Mouse (Mus musculus) midbrain, postnatal 0 days (tissue): ENCODE results near the gene Bak1. TPM values are rescaled to one million over a fixed set of nuclear protein-coding genes. Genes with fewer than 3 reads are reported as not detected.
A peak's percentile ranks its signal among the peaks of the same experiment; 100 is the strongest.

Experiments used
- ATAC-seq: fragments of 200-750 bp; cut with Nextera tagmentation; 2 replicates; pipeline ENCODE4 v1.8.0; 2017; ENCODE audit warnings: moderate number of reproducible peaks, mild to moderate bottlenecking, moderate TSS enrichment, moderate library complexity; ENCODE audit not compliant: low FRiP score
- DNase-seq: peaks from one replicate; pipeline ENCODE4 v3.0.0-alpha.2; 2015; ENCODE audit warnings: low spot score
- H3K27ac ChIP-seq: fragments of 300-500 bp; sonication (generic); 2 replicates; pipeline ENCODE4 v1.5.1; 2014; ENCODE audit warnings: low read depth, mild to moderate bottlenecking, low read length, mixed read lengths
- H3K27me3 ChIP-seq: fragments of 300-500 bp; sonication (generic); 2 replicates; pipeline ENCODE4 v1.6.1; 2014; ENCODE audit warnings: low read length, control low read depth, mixed read lengths; ENCODE audit not compliant: insufficient read depth
- H3K36me3 ChIP-seq: fragments of 300-500 bp; sonication (generic); 2 replicates; pipeline ENCODE4 v1.6.1; 2014; ENCODE audit warnings: low read length, control low read depth, mixed read lengths; ENCODE audit not compliant: insufficient read depth
- H3K4me1 ChIP-seq: fragments of 300-500 bp; sonication (generic); 2 replicates; pipeline ENCODE4 v1.6.1; 2014; ENCODE audit warnings: mild to moderate bottlenecking, control low read depth, antibody characterized with exemption, low read length, mixed read lengths; ENCODE audit not compliant: insufficient read depth
- H3K4me2 ChIP-seq: fragments of 300-500 bp; sonication (generic); 2 replicates; pipeline ENCODE4 v1.6.1; 2014; ENCODE audit warnings: low read depth, mild to moderate bottlenecking, low read length, mixed read lengths; ENCODE audit not compliant: poor library complexity, severe bottlenecking
- H3K4me3 ChIP-seq: fragments of 300-500 bp; sonication (generic); 2 replicates; pipeline ENCODE4 v1.5.1; 2014; ENCODE audit warnings: low read depth, mild to moderate bottlenecking, low read length, moderate library complexity
- H3K9ac ChIP-seq: fragments of 300-500 bp; sonication (generic); replicated peaks from 2 replicates; pipeline ENCODE4 v1.6.1; 2014; ENCODE audit warnings: mild to moderate bottlenecking, low read length, moderate library complexity, mixed read lengths; ENCODE audit not compliant: poor library complexity, severe bottlenecking
- H3K9me3 ChIP-seq: fragments of 300-500 bp; sonication (generic); 2 replicates; pipeline ENCODE4 v1.6.1; 2016; ENCODE audit warnings: low read length, control low read depth
- CTCF ChIP-seq: IDR thresholded peaks from 2 replicates; pipeline ENCODE4 v1.5.1; 2016; ENCODE audit warnings: antibody characterized with exemption, mild to moderate bottlenecking
- WGBS: fragments of 180-500 bp; shearing (Covaris S2); extraction: QIAGEN DNeasy Blood & Tissue Kit; methylation state at CpG from one replicate; pipeline ENCODE4 v1.1.7; 2014; 5-methylcytosine and 5-hydroxymethylcytosine counted together
- polyA plus RNA-seq: library from polyadenylated mRNA; unstranded; fragments of >200 nt; fragmentation: Nextera tagmentation; extraction: Ambion mirVana; gene quantifications from 2 replicates; pipeline ENCODE4 v1.2.1, GENCODE M21; 2015
- total RNA-seq: library from RNA; depleted of rRNA; stranded (reverse); fragments of >200 nt; gene quantifications from 2 replicates; pipeline ENCODE4 v1.2.3, GENCODE M21; 2014

Bak1 gene
- total and polyA plus RNA-seq, 2 experiments from 2014 or later: 5.3 to 82.4 TPM

DNA sequence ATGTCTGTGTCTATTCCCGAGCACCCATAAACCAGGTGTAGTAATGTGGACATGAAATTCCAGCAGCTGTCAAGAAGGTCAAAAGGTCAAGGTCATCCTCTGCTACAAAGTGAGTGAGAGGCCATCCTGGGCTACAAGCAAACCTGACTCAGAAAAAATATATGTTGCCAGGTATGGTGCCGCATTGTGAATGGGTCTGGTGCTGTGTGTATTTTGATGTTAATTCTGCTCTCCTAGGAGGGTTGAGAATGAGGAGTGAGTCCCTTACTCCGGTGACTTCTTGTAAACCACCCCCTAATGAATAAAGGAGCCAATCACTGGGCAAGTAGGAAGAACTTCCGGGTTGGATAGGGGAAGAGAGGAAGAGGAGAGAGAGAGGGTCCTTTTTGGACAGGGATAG, 31.1 kb downstream of the Bak1 start:
- Histone ChIP-seq H3K27me3 (no peaks in the 10 kb centered on the region), H3K4me2 (no peak overlapping the region), H3K27ac (no peak overlapping the region), H3K4me1 (no peaks in the 10 kb centered on the region), H3K36me3 (no peaks in the 10 kb centered on the region), H3K9me3 (no peaks in the 10 kb centered on the region), H3K9ac (no peak overlapping the region), H3K4me3 (no peak overlapping the region)
- ATAC-seq (no peak), DNase-seq (no peak)
- TF ChIP-seq CTCF: no peak
- 88% methylated on average over 4 of the region's 4 CpGs for WGBS

- DNase-seq: no peak
- 75% methylated on average over 8 of the region's 8 CpGs for WGBS
- Histone ChIP-seq H3K9ac (no peak overlapping the region), H3K4me1 (no peaks in the 10 kb centered on the region), H3K36me3 (no peaks in the 10 kb centered on the region), H3K9me3 (no peaks in the 10 kb centered on the region), H3K27ac (no peak overlapping the region), H3K27me3 (no peaks in the 10 kb centered on the region), H3K4me3 (no peak overlapping the region), H3K4me2 (no peak overlapping the region)
- no peak for TF ChIP-seq CTCF
- no peak for ATAC-seq
These were observed 33.2 kb downstream of the Bak1 start for GRCm38 (mm10) chr17:26995562-26995961.

DNA sequence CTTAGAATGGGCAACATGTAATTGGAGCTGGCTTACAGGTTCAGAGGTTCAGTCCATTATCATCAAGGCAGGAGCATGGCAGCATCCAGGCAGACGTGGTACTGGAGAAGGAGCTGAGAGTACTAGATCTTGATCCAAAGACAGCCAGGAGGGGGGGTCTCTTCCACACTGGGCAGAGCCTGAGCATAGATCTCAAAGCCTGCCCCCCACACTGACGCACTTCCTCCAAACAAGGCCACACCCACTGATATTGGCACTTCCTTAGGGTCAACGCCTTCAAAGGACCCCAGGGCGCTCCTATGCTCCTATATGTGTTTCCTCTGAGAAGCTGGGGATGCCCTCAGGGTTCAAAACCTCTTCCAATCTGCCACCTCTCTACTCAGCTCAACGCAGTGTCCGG, 33.8 kb downstream of the Bak1 start:
- Histone ChIP-seq H3K4me3 (no peak overlapping the region), H3K27me3 (no peaks in the 10 kb centered on the region), H3K36me3 (no peaks in the 10 kb centered on the region), H3K9ac (no peak overlapping the region), H3K27ac (no peak overlapping the region), H3K9me3 (no peaks in the 10 kb centered on the region), H3K4me2 (no peak overlapping the region), H3K4me1 (no peaks in the 10 kb centered on the region)
- no peak for TF ChIP-seq CTCF
- DNase-seq (no peak), ATAC-seq (no peak)
- 78% methylated on average over 6 of the region's 6 CpGs for WGBS

DNA sequence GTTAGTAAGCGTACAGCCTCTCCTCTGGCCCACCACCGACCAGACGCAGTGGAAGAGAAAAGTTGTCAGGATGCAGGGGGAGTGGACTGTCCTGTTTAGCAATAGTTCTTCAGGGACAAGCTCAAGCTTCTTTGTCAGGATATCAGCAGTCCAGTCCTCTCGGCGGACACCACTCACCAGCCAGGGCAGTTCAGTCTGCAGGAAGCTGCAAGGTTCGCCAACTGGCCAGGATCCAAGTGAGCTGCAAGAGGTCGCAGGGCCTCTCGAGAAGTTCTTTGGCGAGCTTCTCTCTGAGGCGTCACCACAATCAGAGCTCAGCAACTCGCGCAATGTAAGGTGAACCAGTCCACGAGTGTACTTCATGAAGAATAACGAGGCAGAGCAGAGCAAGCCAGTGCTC, 34.4 kb downstream of the Bak1 start:
- 81% methylated on average over 14 of the region's 14 CpGs for WGBS

DNA sequence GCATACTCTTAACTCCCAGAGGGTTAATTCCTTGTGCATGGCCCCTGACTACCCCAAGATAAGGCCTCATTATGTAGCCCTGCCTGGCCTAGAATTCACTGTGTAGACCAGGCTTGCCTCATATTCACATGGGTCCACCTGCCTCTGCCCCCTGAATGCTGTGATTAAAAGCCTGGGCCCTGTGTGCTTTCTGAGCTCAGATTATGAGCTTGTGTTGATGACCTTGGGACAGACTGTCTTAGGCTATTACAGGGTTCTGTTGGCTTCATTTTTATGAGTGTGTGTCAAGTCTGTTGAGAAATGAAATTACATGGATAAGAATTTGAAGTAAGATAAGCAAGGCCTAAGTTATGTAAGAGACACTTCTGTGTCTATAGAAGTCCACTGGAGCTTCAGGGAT, 38.3 kb downstream of the Bak1 start:
- Histone ChIP-seq H3K4me3 (no peak overlapping the region), H3K4me1 (no peaks in the 10 kb centered on the region), H3K9me3 (no peaks in the 10 kb centered on the region), H3K27ac (no peak overlapping the region), H3K27me3 (no peaks in the 10 kb centered on the region), H3K36me3 (no peaks in the 10 kb centered on the region), H3K9ac (no peak overlapping the region), H3K4me2 (no peak overlapping the region)
- ATAC-seq (no peak), DNase-seq (no peak)
- TF ChIP-seq CTCF: no peak

More for the DNA sequence above, 34.4 kb downstream of the Bak1 start:
- DNase-seq (peak; percentile 35), ATAC-seq (no peak)
- no peak overlapping the region for H3K4me2 ChIP-seq
- H3K27me3 ChIP-seq: no peaks in the 10 kb centered on the region
- H3K27ac ChIP-seq: no peak overlapping the region
- no peak overlapping the region for H3K4me3 ChIP-seq
- no peaks in the 10 kb centered on the region for H3K36me3 ChIP-seq
- no peak for TF ChIP-seq CTCF
- no peaks in the 10 kb centered on the region for H3K9me3 ChIP-seq
- H3K4me1 ChIP-seq: no peaks in the 10 kb centered on the region
- H3K9ac ChIP-seq: no peak overlapping the region

GRCm38 (mm10) chr17:26985503-26986179, 43.2 kb downstream of the Bak1 start:
- DNase-seq (no peak), ATAC-seq (no peak)
- no peaks in the 10 kb centered on the region for H3K4me1 ChIP-seq
- H3K9ac ChIP-seq: no peak overlapping the region
- H3K36me3 ChIP-seq: 0 out of 2 replicates have a peak, but pooled peaks cover 2% of the 10 kb centered on the region
- TF ChIP-seq CTCF: no peak
- 92% methylated on average over 10 of the region's 10 CpGs for WGBS
- no peak overlapping the region for H3K4me2 ChIP-seq
- no peak overlapping the region for H3K27ac ChIP-seq
- no peaks in the 10 kb centered on the region for H3K27me3 ChIP-seq
- no peak overlapping the region for H3K4me3 ChIP-seq
- H3K9me3 ChIP-seq: no peaks in the 10 kb centered on the region
